Mouse (Mus musculus) activated CD4-positive, CD25-positive, alpha-beta regulatory T cell, adult 4 months (primary cell): ENCODE results near the gene Ncapg2. TPM values are rescaled to one million over a fixed set of nuclear protein-coding genes. Genes with fewer than 3 reads are reported as not detected.

Experiments used
- polyA plus RNA-seq, 2 experiments: library from polyadenylated mRNA; unstranded; fragments of 100-300 nt; shearing (Covaris generic); gene quantifications; one replicate each; pipeline ENCODE4 v1.2.1; 2017

Gene Ncapg2
- polyA plus RNA-seq, 2 experiments from 2014 or later, result 14.7 to 19.4 TPM

Other genes with a start within 250 kb of the Ncapg2 start
- gene Wdr60, start 142.4 kb upstream of the Ncapg2 start, polyA plus RNA-seq, result under 1 TPM; 0.38 to 0.75 TPM
- gene Gm11027, start 130.0 kb upstream of the Ncapg2 start, polyA plus RNA-seq, result not detected
- gene Esyt2, start 124.2 kb upstream of the Ncapg2 start, polyA plus RNA-seq, result 10 to 100 TPM; 43.2 to 55.5 TPM
- gene Ptprn2, start 80.3 kb downstream of the Ncapg2 start, polyA plus RNA-seq, result not detected